Mouse (Mus musculus): Measurements from ENCODE around the gene Cpeb3. TPM values are rescaled to one million over a fixed set of nuclear protein-coding genes. Genes with fewer than 3 reads are reported as not detected.
A peak's percentile ranks its signal among the peaks of the same experiment; 100 is the strongest.

The Cpeb3 gene
- polyA plus RNA-seq, 1 experiment, result 2.6 TPM

- H3K4me2 ChIP-seq (ENCODE audit: low read depth), result no peak overlapping the region
- TF ChIP-seq MYOD1 (IDR thresholded peaks at IDR 0.05; ENCODE audit: control insufficient read depth in 1 of 3, insufficient read length in 2 of 3, low read depth in 2 of 3), result no peak
- no peak overlapping the region for H3K4me3 ChIP-seq
- no peaks in the 10 kb centered on the region for H3K79me2 ChIP-seq (ENCODE audit: control insufficient read depth, insufficient read depth)
- H3K36me3 ChIP-seq (ENCODE audit: control insufficient read depth, insufficient read depth), result no peaks in the 10 kb centered on the region
- no peak overlapping the region for H3ac ChIP-seq (ENCODE audit: control insufficient read depth, insufficient read length)
- H3K27me3 ChIP-seq (ENCODE audit: control insufficient read depth, insufficient read depth, insufficient read length), result no peaks in the 10 kb centered on the region
These were observed 34.3 kb upstream of the Cpeb3 start for GRCm38 (mm10) chr19:37242707-37243106.

- Histone ChIP-seq H3K4me2 (ENCODE audit: low read depth) (no peak overlapping the region), H3K4me3 (no peak overlapping the region), H3K79me2 (ENCODE audit: control insufficient read depth, insufficient read depth) (no peaks in the 10 kb centered on the region), H3K27me3 (ENCODE audit: control insufficient read depth, insufficient read depth, insufficient read length) (no peaks in the 10 kb centered on the region), H3ac (ENCODE audit: control insufficient read depth, insufficient read length) (no peak overlapping the region), H3K36me3 (ENCODE audit: control insufficient read depth, insufficient read depth) (no peaks in the 10 kb centered on the region)
- TF ChIP-seq REST (IDR thresholded peaks at IDR 0.05; ENCODE audit: insufficient read depth, insufficient read length) (no peak), E2F4 (IDR thresholded peaks at IDR 0.05; ENCODE audit: insufficient read depth) (no peak), MYOG (IDR thresholded peaks at IDR 0.05; ENCODE audit: control insufficient read depth in 1 of 3, insufficient read depth in 1 of 3, insufficient read length in 2 of 3, low read depth in 2 of 3) (no peak), MAX (IDR thresholded peaks at IDR 0.05; ENCODE audit: low read depth) (no peak), SRF (IDR thresholded peaks at IDR 0.05; ENCODE audit: control insufficient read depth, insufficient read length, low read depth) (no peak), MYOD1 (IDR thresholded peaks at IDR 0.05; ENCODE audit: control insufficient read depth in 1 of 3, insufficient read length in 2 of 3, low read depth in 2 of 3) (no peak), USF1 (IDR thresholded peaks at IDR 0.05; ENCODE audit: low read depth) (no peak), POLR2A (IDR thresholded peaks at IDR 0.05; ENCODE audit: insufficient read length, low read depth) (no peak), TCF12 (IDR thresholded peaks at IDR 0.05; ENCODE audit: insufficient read depth, poor library complexity, severe bottlenecking) (no peak), CEBPB (IDR thresholded peaks at IDR 0.05; ENCODE audit: insufficient read depth, poor library complexity, severe bottlenecking) (no peak), POLR2AphosphoS2 (IDR thresholded peaks at IDR 0.05; ENCODE audit: insufficient read length, low read depth) (no peak), TCF3 (IDR thresholded peaks at IDR 0.05; ENCODE audit: insufficient read length, low read depth) (no peak)
These were observed 32.8 kb upstream of the Cpeb3 start for GRCm38 (mm10) chr19:37241201-37241600.

- Histone ChIP-seq H3K4me2 (ENCODE audit: low read depth) (no peak overlapping the region), H3K79me2 (ENCODE audit: control insufficient read depth, insufficient read depth) (no peaks in the 10 kb centered on the region), H3K27me3 (ENCODE audit: control insufficient read depth, insufficient read depth, insufficient read length) (no peaks in the 10 kb centered on the region), H3ac (ENCODE audit: control insufficient read depth, insufficient read length) (no peak overlapping the region), H3K36me3 (ENCODE audit: control insufficient read depth, insufficient read depth) (no peaks in the 10 kb centered on the region), H3K4me3 (no peak overlapping the region)
- no peak for TF ChIP-seq MYOD1 (IDR thresholded peaks at IDR 0.05; ENCODE audit: control insufficient read depth in 1 of 3, insufficient read length in 2 of 3, low read depth in 2 of 3)
- peak; percentile 73 for TF ChIP-seq MAX (IDR thresholded peaks at IDR 0.05; ENCODE audit: low read depth)
- TF ChIP-seq POLR2AphosphoS2 (IDR thresholded peaks at IDR 0.05; ENCODE audit: insufficient read length, low read depth), result no peak
- no peak for TF ChIP-seq POLR2A (IDR thresholded peaks at IDR 0.05; ENCODE audit: insufficient read length, low read depth)
- TF ChIP-seq REST (IDR thresholded peaks at IDR 0.05; ENCODE audit: insufficient read depth, insufficient read length), result peak; percentile 90
These were observed 30.7 kb upstream of the Cpeb3 start for GRCm38 (mm10) chr19:37239096-37239495.

- no peaks in the 10 kb centered on the region for H3K36me3 ChIP-seq (ENCODE audit: control insufficient read depth, insufficient read depth)
- no peaks in the 10 kb centered on the region for H3K79me2 ChIP-seq (ENCODE audit: control insufficient read depth, insufficient read depth)
- no peaks in the 10 kb centered on the region for H3K27me3 ChIP-seq (ENCODE audit: control insufficient read depth, insufficient read depth, insufficient read length)
- no peak overlapping the region for H3K4me2 ChIP-seq (ENCODE audit: low read depth)
- TF ChIP-seq CEBPB (IDR thresholded peaks at IDR 0.05; ENCODE audit: insufficient read depth, poor library complexity, severe bottlenecking) (no peak), POLR2AphosphoS2 (IDR thresholded peaks at IDR 0.05; ENCODE audit: insufficient read length, low read depth) (no peak)
- H3K4me3 ChIP-seq, result no peak overlapping the region
- no peak overlapping the region for H3ac ChIP-seq (ENCODE audit: control insufficient read depth, insufficient read length)
These were observed 30.2 kb upstream of the Cpeb3 start for GRCm38 (mm10) chr19:37238651-37239050.

GRCm38 (mm10) chr19:37237712-37238437 is 29.5 kb upstream of the Cpeb3 start:
- Histone ChIP-seq H3K4me3 (no peak overlapping the region), H3K4me2 (ENCODE audit: low read depth) (no peak overlapping the region), H3K79me2 (ENCODE audit: control insufficient read depth, insufficient read depth) (no peaks in the 10 kb centered on the region), H3ac (ENCODE audit: control insufficient read depth, insufficient read length) (no peak overlapping the region), H3K27me3 (ENCODE audit: control insufficient read depth, insufficient read depth, insufficient read length) (no peaks in the 10 kb centered on the region), H3K36me3 (ENCODE audit: control insufficient read depth, insufficient read depth) (no peaks in the 10 kb centered on the region)
- TF ChIP-seq MYOD1 (IDR thresholded peaks at IDR 0.05; ENCODE audit: control insufficient read depth in 1 of 3, insufficient read length in 2 of 3, low read depth in 2 of 3) (no peak), POLR2AphosphoS2 (IDR thresholded peaks at IDR 0.05; ENCODE audit: insufficient read length, low read depth) (no peak), MAX (IDR thresholded peaks at IDR 0.05; ENCODE audit: low read depth) (no peak), TCF3 (IDR thresholded peaks at IDR 0.05; ENCODE audit: insufficient read length, low read depth) (no peak), POLR2A (IDR thresholded peaks at IDR 0.05; ENCODE audit: insufficient read length, low read depth) (no peak), E2F4 (IDR thresholded peaks at IDR 0.05; ENCODE audit: insufficient read depth) (no peak), MYOG (IDR thresholded peaks at IDR 0.05; ENCODE audit: control insufficient read depth in 1 of 3, insufficient read depth in 1 of 3, insufficient read length in 2 of 3, low read depth in 2 of 3) (no peak)
